Mouse (Mus musculus): ENCODE measurements around the gene Enpp3. TPM values are rescaled to one million over a fixed set of nuclear protein-coding genes. Genes with fewer than 3 reads are reported as not detected.

The Enpp3 gene
- polyA plus RNA-seq (2016; fragmentation: Nextera tagmentation; extraction: Ambion mirVana): 3.9 and 7.5 TPM in 2 replicates

- Histone ChIP-seq H3K27me3 (ENCODE audit: insufficient read depth, poor library complexity, severe bottlenecking) (no peaks in the 10 kb centered on the region), H3K9me3 (peaks cover 10% of the 10 kb centered on the region; the same call in 1 of the 2 replicates), H3K36me3 (no peaks in the 10 kb centered on the region), H3K4me3 (no peak within 1 kb of the TSS), H3K4me1 (replicated peaks) (peaks cover 5% of the 10 kb centered on the region; the same call in 1 of the 2 replicates), H3K27ac (0 out of 2 replicates have a peak within 1 kb of the TSS, but pooled peaks have one; percentile 9)
- 90% methylated on average over 1 of the region's 1 CpGs for WGBS
- no peak for DNase-seq (ENCODE audit: low spot score)
Measured at GRCm38 (mm10) chr10:24842676-24843075, at the start of gene Enpp3. Gene Enpp3 (minus strand): TSS chr10:24842823.

- Histone ChIP-seq H3K27me3 (ENCODE audit: insufficient read depth, poor library complexity, severe bottlenecking) (no peaks in the 10 kb centered on the region), H3K4me1 (replicated peaks) (no peaks in the 10 kb centered on the region), H3K36me3 (peaks cover 97% of the 10 kb centered on the region), H3K4me3 (no peak overlapping the region), H3K27ac (no peak overlapping the region), H3K9me3 (no peaks in the 10 kb centered on the region)
- DNase-seq (ENCODE audit: low spot score): no peak
- 93% methylated on average over 7 of the region's 7 CpGs for WGBS
Measured at GRCm38 (mm10) chr10:24888343-24888742, 45.7 kb upstream of the Enpp3 start.

- H3K27me3 ChIP-seq (ENCODE audit: insufficient read depth, poor library complexity, severe bottlenecking): no peaks in the 10 kb centered on the region
- H3K9me3 ChIP-seq: no peaks in the 10 kb centered on the region
- H3K27ac ChIP-seq: no peak overlapping the region
- peak; percentile 25 for DNase-seq (ENCODE audit: low spot score)
- no peaks in the 10 kb centered on the region for H3K4me1 ChIP-seq (replicated peaks)
- H3K36me3 ChIP-seq: peaks cover 96% of the 10 kb centered on the region
- WGBS: 83% methylated on average over 9 of the region's 9 CpGs
- no peak overlapping the region for H3K4me3 ChIP-seq
Measured at GRCm38 (mm10) chr10:24886008-24886407, 43.4 kb upstream of the Enpp3 start.

- Histone ChIP-seq H3K36me3 (peaks cover 77% of the 10 kb centered on the region), H3K9me3 (no peaks in the 10 kb centered on the region)
- 77% methylated on average over 4 of the region's 4 CpGs for WGBS
Measured at GRCm38 (mm10) chr10:24873624-24874023, 31.0 kb upstream of the Enpp3 start.

GRCm38 (mm10) chr10:24869760-24870290 lies 27.2 kb upstream of the Enpp3 start, which contains the start of gene Med23:
Gene Med23 (plus strand): TSS chr10:24869986.
- WGBS: under 1% methylated on average over 36 of the region's 36 CpGs
- H3K9me3 ChIP-seq: no peaks in the 10 kb centered on the region

More at GRCm38 (mm10) chr10:24873624-24874023, 31.0 kb upstream of the Enpp3 start:
- H3K4me1 ChIP-seq (replicated peaks): peaks cover 4% of the 10 kb centered on the region; the same call in 1 of the 2 replicates
- no peak for DNase-seq (ENCODE audit: low spot score)
- H3K27me3 ChIP-seq (ENCODE audit: insufficient read depth, poor library complexity, severe bottlenecking): no peaks in the 10 kb centered on the region
- no peak overlapping the region for H3K27ac ChIP-seq
- no peak overlapping the region for H3K4me3 ChIP-seq

GRCm38 (mm10) chr10:24864434-24864833 lies 21.8 kb upstream of the Enpp3 start:
- no peaks in the 10 kb centered on the region for H3K9me3 ChIP-seq
- no peak overlapping the region for H3K27ac ChIP-seq
- WGBS: 76% methylated on average over 6 of the region's 6 CpGs
- H3K4me3 ChIP-seq: no peak overlapping the region
- H3K27me3 ChIP-seq (ENCODE audit: insufficient read depth, poor library complexity, severe bottlenecking): no peaks in the 10 kb centered on the region
- H3K36me3 ChIP-seq: no peaks in the 10 kb centered on the region
- no peaks in the 10 kb centered on the region for H3K4me1 ChIP-seq (replicated peaks)
- DNase-seq (ENCODE audit: low spot score): no peak

More at GRCm38 (mm10) chr10:24869760-24870290, 27.2 kb upstream of the Enpp3 start, which contains the start of gene Med23:
- H3K36me3 ChIP-seq: peaks cover 39% of the 10 kb centered on the region
- peak within 1 kb of the TSS; percentile 90 for H3K4me3 ChIP-seq
- peak; percentile 98 for DNase-seq (ENCODE audit: low spot score)
- peak within 1 kb of the TSS; percentile 88 for H3K27ac ChIP-seq
- no peaks in the 10 kb centered on the region for H3K27me3 ChIP-seq (ENCODE audit: insufficient read depth, poor library complexity, severe bottlenecking)
- H3K4me1 ChIP-seq (replicated peaks): peaks cover 4% of the 10 kb centered on the region; the same call in 1 of the 2 replicates

- Histone ChIP-seq H3K27ac (no peak overlapping the region), H3K27me3 (ENCODE audit: insufficient read depth, poor library complexity, severe bottlenecking) (no peaks in the 10 kb centered on the region), H3K9me3 (no peaks in the 10 kb centered on the region), H3K4me1 (replicated peaks) (no peaks in the 10 kb centered on the region), H3K36me3 (no peaks in the 10 kb centered on the region), H3K4me3 (no peak overlapping the region)
- WGBS: 82% methylated on average over 2 of the region's 2 CpGs
- no peak for DNase-seq (ENCODE audit: low spot score)
Measured at GRCm38 (mm10) chr10:24863146-24863545, 20.5 kb upstream of the Enpp3 start.

GRCm38 (mm10) chr10:24841998-24842397 lies 625 bp downstream of the Enpp3 start:
- DNase-seq (ENCODE audit: low spot score): no peak
- peaks cover 11% of the 10 kb centered on the region; the same call in 1 of the 2 replicates for H3K9me3 ChIP-seq
- H3K27me3 ChIP-seq (ENCODE audit: insufficient read depth, poor library complexity, severe bottlenecking): no peaks in the 10 kb centered on the region
- no peak overlapping the region for H3K4me3 ChIP-seq
- H3K27ac ChIP-seq: 0 out of 2 replicates have a peak overlapping the region, but pooled peaks have one; percentile 9
- WGBS: 52% methylated on average over 2 of the region's 2 CpGs
- peaks cover 5% of the 10 kb centered on the region; the same call in 1 of the 2 replicates for H3K4me1 ChIP-seq (replicated peaks)
- H3K36me3 ChIP-seq: no peaks in the 10 kb centered on the region

GRCm38 (mm10) chr10:24840795-24841194 lies 1.8 kb downstream of the Enpp3 start:
- H3K36me3 ChIP-seq: no peaks in the 10 kb centered on the region
- H3K27me3 ChIP-seq (ENCODE audit: insufficient read depth, poor library complexity, severe bottlenecking): no peaks in the 10 kb centered on the region
- no peak overlapping the region for H3K27ac ChIP-seq
- no peak overlapping the region for H3K4me3 ChIP-seq
- peaks cover 14% of the 10 kb centered on the region for H3K4me1 ChIP-seq (replicated peaks)
- 91% methylated on average over 4 of the region's 4 CpGs for WGBS
- no peak for DNase-seq (ENCODE audit: low spot score)
- peaks cover 11% of the 10 kb centered on the region; the same call in 1 of the 2 replicates for H3K9me3 ChIP-seq

GRCm38 (mm10) chr10:24836366-24837038 lies 6.1 kb downstream of the Enpp3 start:
- Histone ChIP-seq H3K27me3 (ENCODE audit: insufficient read depth, poor library complexity, severe bottlenecking) (no peaks in the 10 kb centered on the region), H3K36me3 (no peaks in the 10 kb centered on the region), H3K27ac (peak overlapping the region; percentile 86), H3K9me3 (peaks cover 4% of the 10 kb centered on the region; the same call in 1 of the 2 replicates), H3K4me3 (peak overlapping the region; percentile 40; the same call in 1 of the 2 replicates), H3K4me1 (replicated peaks) (peaks cover 25% of the 10 kb centered on the region)
- DNase-seq (ENCODE audit: low spot score): no peak
- WGBS: 58% methylated on average over 4 of the region's 4 CpGs

- H3K36me3 ChIP-seq: no peaks in the 10 kb centered on the region
- WGBS: 24% methylated on average over 12 of the region's 12 CpGs
Measured at GRCm38 (mm10) chr10:24835702-24836342, 6.8 kb downstream of the Enpp3 start.

GRCm38 (mm10) chr10:24834634-24835371 lies 7.8 kb downstream of the Enpp3 start:
- WGBS: 8% methylated on average over 4 of the region's 4 CpGs
- peak overlapping the region; percentile 86 for H3K27ac ChIP-seq
- H3K27me3 ChIP-seq (ENCODE audit: insufficient read depth, poor library complexity, severe bottlenecking): no peaks in the 10 kb centered on the region
- peaks cover 4% of the 10 kb centered on the region; the same call in 1 of the 2 replicates for H3K9me3 ChIP-seq
- H3K4me1 ChIP-seq (replicated peaks): peaks cover 29% of the 10 kb centered on the region
- DNase-seq (ENCODE audit: low spot score): peak; percentile 37
- peak overlapping the region; percentile 40 for H3K4me3 ChIP-seq
- H3K36me3 ChIP-seq: no peaks in the 10 kb centered on the region

More at GRCm38 (mm10) chr10:24835702-24836342, 6.8 kb downstream of the Enpp3 start:
- DNase-seq (ENCODE audit: low spot score): peak; percentile 36
- Histone ChIP-seq H3K9me3 (peaks cover 4% of the 10 kb centered on the region; the same call in 1 of the 2 replicates), H3K4me1 (replicated peaks) (peaks cover 29% of the 10 kb centered on the region), H3K4me3 (peak overlapping the region; percentile 40), H3K27ac (peak overlapping the region; percentile 86), H3K27me3 (ENCODE audit: insufficient read depth, poor library complexity, severe bottlenecking) (no peaks in the 10 kb centered on the region)

Measured in hindbrain, embryonic 10.5 days (tissue).